Mouse (Mus musculus): Measurements from ENCODE around the gene Sag. TPM values are rescaled to one million over a fixed set of nuclear protein-coding genes. Genes with fewer than 3 reads are reported as not detected.

The Sag gene
- 2.1 and 3.2 TPM in 2 replicates for polyA plus RNA-seq (2015; fragmentation: Nextera tagmentation; extraction: Ambion mirVana)

GRCm38 (mm10) chr1:87803576-87803975, at the start of gene Sag:
TSS of gene Sag (plus strand) at chr1:87803680.
- H3K9ac ChIP-seq: no peak within 1 kb of the TSS
- 64% methylated on average over 6 of the region's 6 CpGs for WGBS
- no peak within 1 kb of the TSS for H3K4me2 ChIP-seq
- no peak within 1 kb of the TSS for H3K27ac ChIP-seq
- H3K4me1 ChIP-seq: no peaks in the 10 kb centered on the region
- H3K4me3 ChIP-seq: no peak within 1 kb of the TSS
- H3K9me3 ChIP-seq: no peaks in the 10 kb centered on the region
- no peaks in the 10 kb centered on the region for H3K27me3 ChIP-seq
- H3K36me3 ChIP-seq: no peaks in the 10 kb centered on the region
- ATAC-seq (ENCODE audit: insufficient number of reproducible peaks, insufficient read depth, low FRiP score, low TSS enrichment, low read depth): no peak

- Histone ChIP-seq H3K27ac (peak within 1 kb of the TSS; percentile 91), H3K9ac (peak within 1 kb of the TSS; percentile 98), H3K9me3 (no peaks in the 10 kb centered on the region), H3K27me3 (no peaks in the 10 kb centered on the region; the same call in 1 of the 2 replicates), H3K4me2 (peak within 1 kb of the TSS; percentile 77), H3K36me3 (peaks cover 19% of the 10 kb centered on the region), H3K4me1 (peaks cover 11% of the 10 kb centered on the region), H3K4me3 (peak within 1 kb of the TSS; percentile 99)
- WGBS: 1% methylated on average over 79 of the region's 79 CpGs
- peak; percentile 96 for ATAC-seq (ENCODE audit: insufficient number of reproducible peaks, insufficient read depth, low FRiP score, low TSS enrichment, low read depth)
These were observed 47.6 kb upstream of the Sag start, which contains the start of gene Atg16l1 for GRCm38 (mm10) chr1:87755641-87756470. TSS of gene Atg16l1 (plus strand) at chr1:87755870.

GRCm38 (mm10) chr1:87763821-87764220, 39.7 kb upstream of the Sag start:
- peaks cover 86% of the 10 kb centered on the region for H3K36me3 ChIP-seq
- no peak overlapping the region for H3K4me2 ChIP-seq
- WGBS: 84% methylated on average over 3 of the region's 3 CpGs
- no peaks in the 10 kb centered on the region for H3K27me3 ChIP-seq
- no peaks in the 10 kb centered on the region for H3K4me1 ChIP-seq
- H3K9ac ChIP-seq: no peak overlapping the region
- H3K9me3 ChIP-seq: no peaks in the 10 kb centered on the region
- H3K4me3 ChIP-seq: no peak overlapping the region
- no peak for ATAC-seq (ENCODE audit: insufficient number of reproducible peaks, insufficient read depth, low FRiP score, low TSS enrichment, low read depth)
- H3K27ac ChIP-seq: no peak overlapping the region

GRCm38 (mm10) chr1:87765741-87766140, 37.7 kb upstream of the Sag start:
- no peak overlapping the region for H3K27ac ChIP-seq
- no peaks in the 10 kb centered on the region for H3K27me3 ChIP-seq
- no peak overlapping the region for H3K4me3 ChIP-seq
- H3K4me2 ChIP-seq: no peak overlapping the region
- peaks cover 88% of the 10 kb centered on the region for H3K36me3 ChIP-seq
- no peak for ATAC-seq (ENCODE audit: insufficient number of reproducible peaks, insufficient read depth, low FRiP score, low TSS enrichment, low read depth)
- no peak overlapping the region for H3K9ac ChIP-seq
- no peaks in the 10 kb centered on the region for H3K4me1 ChIP-seq
- H3K9me3 ChIP-seq: no peaks in the 10 kb centered on the region
- WGBS: 86% methylated on average over 2 of the region's 2 CpGs

- WGBS: 90% methylated on average over 3 of the region's 3 CpGs
- peaks cover 88% of the 10 kb centered on the region for H3K36me3 ChIP-seq
These were observed 37.2 kb upstream of the Sag start for GRCm38 (mm10) chr1:87766233-87766632.

GRCm38 (mm10) chr1:87769263-87769662, 34.2 kb upstream of the Sag start:
- no peak overlapping the region for H3K4me3 ChIP-seq
- H3K9me3 ChIP-seq: no peaks in the 10 kb centered on the region
- H3K27ac ChIP-seq: no peak overlapping the region
- no peak overlapping the region for H3K4me2 ChIP-seq
- peaks cover 90% of the 10 kb centered on the region for H3K36me3 ChIP-seq
- WGBS: 100% methylated on average over 2 of the region's 2 CpGs
- no peaks in the 10 kb centered on the region for H3K4me1 ChIP-seq
- no peaks in the 10 kb centered on the region for H3K27me3 ChIP-seq
- no peak overlapping the region for H3K9ac ChIP-seq
- no peak for ATAC-seq (ENCODE audit: insufficient number of reproducible peaks, insufficient read depth, low FRiP score, low TSS enrichment, low read depth)

More at GRCm38 (mm10) chr1:87766233-87766632, 37.2 kb upstream of the Sag start:
- H3K27me3 ChIP-seq: no peaks in the 10 kb centered on the region
- H3K9ac ChIP-seq: no peak overlapping the region
- H3K4me1 ChIP-seq: no peaks in the 10 kb centered on the region
- H3K4me2 ChIP-seq: no peak overlapping the region
- H3K27ac ChIP-seq: no peak overlapping the region
- ATAC-seq (ENCODE audit: insufficient number of reproducible peaks, insufficient read depth, low FRiP score, low TSS enrichment, low read depth): no peak
- H3K9me3 ChIP-seq: no peaks in the 10 kb centered on the region
- no peak overlapping the region for H3K4me3 ChIP-seq

- ATAC-seq (ENCODE audit: insufficient number of reproducible peaks, insufficient read depth, low FRiP score, low TSS enrichment, low read depth): no peak
- Histone ChIP-seq H3K36me3 (peaks cover 90% of the 10 kb centered on the region), H3K27ac (no peak overlapping the region), H3K9ac (no peak overlapping the region), H3K27me3 (no peaks in the 10 kb centered on the region), H3K4me3 (no peak overlapping the region), H3K4me2 (no peak overlapping the region), H3K9me3 (no peaks in the 10 kb centered on the region), H3K4me1 (no peaks in the 10 kb centered on the region)
- 91% methylated on average over 3 of the region's 3 CpGs for WGBS
These were observed 33.0 kb upstream of the Sag start for GRCm38 (mm10) chr1:87770486-87770885.

- Histone ChIP-seq H3K9me3 (no peaks in the 10 kb centered on the region), H3K4me1 (no peaks in the 10 kb centered on the region), H3K9ac (no peak overlapping the region), H3K4me3 (no peak overlapping the region), H3K27me3 (no peaks in the 10 kb centered on the region), H3K4me2 (no peak overlapping the region), H3K36me3 (peaks cover 90% of the 10 kb centered on the region), H3K27ac (no peak overlapping the region)
- ATAC-seq (ENCODE audit: insufficient number of reproducible peaks, insufficient read depth, low FRiP score, low TSS enrichment, low read depth): no peak
- WGBS: 94% methylated on average over 3 of the region's 3 CpGs
These were observed 31.8 kb upstream of the Sag start for GRCm38 (mm10) chr1:87771724-87772123.

GRCm38 (mm10) chr1:87773336-87773735, 30.1 kb upstream of the Sag start:
- 86% methylated on average over 2 of the region's 2 CpGs for WGBS
- H3K27me3 ChIP-seq: no peaks in the 10 kb centered on the region
- no peak overlapping the region for H3K4me2 ChIP-seq
- H3K36me3 ChIP-seq: peaks cover 90% of the 10 kb centered on the region
- no peaks in the 10 kb centered on the region for H3K9me3 ChIP-seq
- no peak overlapping the region for H3K27ac ChIP-seq
- no peak overlapping the region for H3K9ac ChIP-seq
- no peak overlapping the region for H3K4me3 ChIP-seq
- ATAC-seq (ENCODE audit: insufficient number of reproducible peaks, insufficient read depth, low FRiP score, low TSS enrichment, low read depth): no peak
- no peaks in the 10 kb centered on the region for H3K4me1 ChIP-seq

GRCm38 (mm10) chr1:87774845-87775244, 28.6 kb upstream of the Sag start:
- no peak overlapping the region for H3K4me2 ChIP-seq
- H3K9me3 ChIP-seq: no peaks in the 10 kb centered on the region
- H3K9ac ChIP-seq: no peak overlapping the region
- no peaks in the 10 kb centered on the region for H3K4me1 ChIP-seq
- H3K36me3 ChIP-seq: peaks cover 95% of the 10 kb centered on the region
- WGBS: 95% methylated on average over 7 of the region's 7 CpGs
- no peaks in the 10 kb centered on the region for H3K27me3 ChIP-seq
- no peak for ATAC-seq (ENCODE audit: insufficient number of reproducible peaks, insufficient read depth, low FRiP score, low TSS enrichment, low read depth)
- no peak overlapping the region for H3K27ac ChIP-seq
- H3K4me3 ChIP-seq: no peak overlapping the region

GRCm38 (mm10) chr1:87779204-87779785, 24.2 kb upstream of the Sag start:
- Histone ChIP-seq H3K27me3 (no peaks in the 10 kb centered on the region), H3K4me2 (no peak overlapping the region), H3K4me1 (no peaks in the 10 kb centered on the region), H3K27ac (no peak overlapping the region), H3K9me3 (no peaks in the 10 kb centered on the region), H3K9ac (no peak overlapping the region), H3K4me3 (no peak overlapping the region), H3K36me3 (peaks cover 95% of the 10 kb centered on the region)
- no peak for ATAC-seq (ENCODE audit: insufficient number of reproducible peaks, insufficient read depth, low FRiP score, low TSS enrichment, low read depth)
- WGBS: 38% methylated on average over 5 of the region's 5 CpGs

- no peak overlapping the region for H3K4me3 ChIP-seq
- 84% methylated on average over 8 of the region's 8 CpGs for WGBS
- H3K27ac ChIP-seq: no peak overlapping the region
- peaks cover 87% of the 10 kb centered on the region for H3K36me3 ChIP-seq
- no peak overlapping the region for H3K4me2 ChIP-seq
- no peak for ATAC-seq (ENCODE audit: insufficient number of reproducible peaks, insufficient read depth, low FRiP score, low TSS enrichment, low read depth)
- no peaks in the 10 kb centered on the region for H3K27me3 ChIP-seq
- no peaks in the 10 kb centered on the region for H3K9me3 ChIP-seq
- H3K9ac ChIP-seq: no peak overlapping the region
- H3K4me1 ChIP-seq: no peaks in the 10 kb centered on the region
These were observed 17.8 kb upstream of the Sag start for GRCm38 (mm10) chr1:87785703-87786102.
